Mouse (Mus musculus) large intestine, adult 2 months (tissue): ENCODE results near the gene Gm8439. TPM values are rescaled to one million over a fixed set of nuclear protein-coding genes. Genes with fewer than 3 reads are reported as not detected.

ENCODE experiments used
- DNase-seq: peaks from one replicate; pipeline ENCODE4 v3.0.0-alpha.2; 2012; ENCODE audit warnings: low read depth, low spot score
- WGBS: fragments of 180-500 bp; shearing (Covaris S2); methylation state at CpG from one replicate; pipeline ENCODE4 v1.1.7; 2018; 5-methylcytosine and 5-hydroxymethylcytosine counted together
- polyA plus RNA-seq: library from polyadenylated mRNA; depleted of rRNA; stranded (reverse); fragments of >200 nt; gene quantifications from 2 replicates; pipeline ENCODE4 v1.2.3, GENCODE M21; 2012

Gm8439 gene
- polyA plus RNA-seq, 1 experiment = not detected

GRCm38 (mm10) chr4:120606941-120607340 is 18.4 kb downstream of the Gm8439 start:
- 44% methylated on average over 3 of the region's 3 CpGs for WGBS
- DNase-seq = no peak

- 89% methylated on average over 3 of the region's 3 CpGs for WGBS
- no peak for DNase-seq
Observed at GRCm38 (mm10) chr4:120611005-120611404, 22.5 kb downstream of the Gm8439 start.

GRCm38 (mm10) chr4:120612304-120613080 is 23.9 kb downstream of the Gm8439 start:
- WGBS = 66% methylated on average over 9 of the region's 9 CpGs

GRCm38 (mm10) chr4:120613691-120614329 is 25.3 kb downstream of the Gm8439 start:
- 73% methylated on average over 8 of the region's 8 CpGs for WGBS
- no peak for DNase-seq

More at GRCm38 (mm10) chr4:120612304-120613080, 23.9 kb downstream of the Gm8439 start:
- no peak for DNase-seq

GRCm38 (mm10) chr4:120614644-120615043 is 26.1 kb downstream of the Gm8439 start:
- 86% methylated on average over 9 of the region's 9 CpGs for WGBS

GRCm38 (mm10) chr4:120615528-120616081 is 27.1 kb downstream of the Gm8439 start:
- 22% methylated on average over 10 of the region's 10 CpGs for WGBS
- peak; percentile 38 for DNase-seq

More at GRCm38 (mm10) chr4:120614644-120615043, 26.1 kb downstream of the Gm8439 start:
- DNase-seq = no peak

- peak; percentile 70 for DNase-seq
- 30% methylated on average over 13 of the region's 13 CpGs for WGBS
Observed at GRCm38 (mm10) chr4:120616199-120617025, 27.9 kb downstream of the Gm8439 start.

GRCm38 (mm10) chr4:120627728-120628127 is 39.2 kb downstream of the Gm8439 start:
- DNase-seq = no peak
- WGBS = 87% methylated on average over 6 of the region's 6 CpGs

- 75% methylated on average over 8 of the region's 8 CpGs for WGBS
- DNase-seq = no peak
Observed at GRCm38 (mm10) chr4:120630218-120630931, 41.8 kb downstream of the Gm8439 start.

- DNase-seq = no peak
- WGBS = 91% methylated on average over 6 of the region's 6 CpGs
Observed at GRCm38 (mm10) chr4:120631828-120632227, 43.3 kb downstream of the Gm8439 start.

GRCm38 (mm10) chr4:120635351-120635750 is 46.8 kb downstream of the Gm8439 start:
- no peak for DNase-seq
- 66% methylated on average over 2 of the region's 2 CpGs for WGBS

- whole genome bisulfite sequencing = 88% methylated on average over 6 of the region's 6 CpGs
- no peak for DNase-seq
Observed at GRCm38 (mm10) chr4:120641946-120642345, 53.4 kb downstream of the Gm8439 start.

- 62% methylated on average over 3 of the region's 3 CpGs for WGBS
- no peak for DNase-seq
Observed at GRCm38 (mm10) chr4:120643899-120644298, 55.4 kb downstream of the Gm8439 start.

GRCm38 (mm10) chr4:120649369-120650207 is 61.0 kb downstream of the Gm8439 start:
- 6% methylated on average over 50 of the region's 55 CpGs for WGBS
- DNase-seq = no peak

- no peak for DNase-seq
- WGBS = 26% methylated on average over 7 of the region's 7 CpGs
Observed at GRCm38 (mm10) chr4:120650208-120650592, 61.7 kb downstream of the Gm8439 start.

GRCm38 (mm10) chr4:120655898-120656297 is 67.4 kb downstream of the Gm8439 start:
- WGBS = 78% methylated on average over 8 of the region's 8 CpGs
- DNase-seq = no peak
